Mouse (Mus musculus) T-helper 17 cell (primary cell): ENCODE results near the gene Os9.
"Not testable (repeated sequence)": the region's sequence is repeated elsewhere in the genome, so short reads cannot be mapped to it uniquely, and the experiment has no call there.

Experiments used
- in situ Hi-C, 2 experiments: fragments of 300-600 bp; cut with MboI, MseI; formaldehyde crosslinking; loops; 1 replicate in 1 of 2; 2 replicates in 1 of 2; pipeline ENCODE4 v1.15.1; 2025; ENCODE audit warnings: high pct_unique_total_duplicates in 2 of 2

Gene Os9

GRCm38 (mm10) chr10:127121066-127121477, at the start of gene Os9:
Gene Os9, minus strand, starts transcription at chr10:127121131.
- in situ Hi-C loops, result loop anchor here in 1 of 2 experiments (5.0 kb wide), 1 partner anchor 46 kb away; the partner anchor contains the start of gene B4galnt1

DNA sequence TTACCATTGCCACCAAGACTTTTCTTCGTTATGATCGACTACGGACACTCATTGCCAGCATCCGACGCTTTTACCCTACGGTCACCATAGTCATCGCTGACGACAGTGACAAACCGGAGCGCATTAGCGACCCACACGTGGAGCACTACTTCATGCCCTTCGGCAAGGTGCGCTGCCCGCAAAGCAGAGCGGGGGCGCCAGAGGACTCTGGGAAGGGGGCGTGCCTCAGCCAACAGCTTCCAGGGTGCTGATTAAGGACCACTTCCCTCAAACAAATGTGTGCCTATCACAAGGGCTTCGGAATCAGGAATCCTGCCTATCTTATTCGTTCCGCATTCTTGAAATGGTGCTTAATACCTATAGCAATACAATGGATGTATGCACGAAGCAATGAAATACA, 49.1 kb upstream of the Os9 start:
- in situ Hi-C loops, result loop anchor here in 1 of 2 experiments (5.0 kb wide), 1 partner anchor 93 kb away; the partner anchor contains the start of gene Agap2

DNA sequence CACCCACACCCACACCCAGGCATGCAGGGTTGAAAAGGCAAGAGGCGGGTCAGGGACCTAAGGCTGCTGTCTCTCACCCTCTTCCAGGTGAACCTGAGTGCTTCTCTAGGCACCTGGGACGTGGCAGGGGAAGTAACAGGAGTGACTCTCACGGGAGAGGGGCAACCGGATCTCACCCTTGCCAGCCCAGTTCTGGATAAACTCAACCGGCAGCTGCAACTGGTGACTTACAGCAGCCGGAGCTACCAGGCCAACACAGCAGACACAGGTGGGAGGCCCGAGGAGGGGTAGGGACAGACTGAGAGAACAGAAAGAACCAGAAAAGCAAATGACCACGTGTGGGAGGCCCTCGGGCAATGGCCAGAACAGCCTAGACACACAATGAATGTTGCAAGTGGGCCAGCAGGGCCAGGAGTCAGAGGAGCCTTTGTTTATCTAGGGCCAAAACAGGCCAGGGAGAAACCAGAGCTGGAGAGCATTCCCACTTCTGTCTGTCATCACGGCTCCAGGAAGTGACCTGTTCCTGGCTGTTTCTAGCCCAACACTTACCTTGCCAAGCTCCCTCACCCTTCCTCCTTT, 46.8 kb upstream of the Os9 start:
- in situ Hi-C loops, result loop anchor here (5.0 kb wide), 2 partner anchors 45 to 55 kb away; partner anchors contain the start of gene Os9 (in 1 of the 2)

DNA sequence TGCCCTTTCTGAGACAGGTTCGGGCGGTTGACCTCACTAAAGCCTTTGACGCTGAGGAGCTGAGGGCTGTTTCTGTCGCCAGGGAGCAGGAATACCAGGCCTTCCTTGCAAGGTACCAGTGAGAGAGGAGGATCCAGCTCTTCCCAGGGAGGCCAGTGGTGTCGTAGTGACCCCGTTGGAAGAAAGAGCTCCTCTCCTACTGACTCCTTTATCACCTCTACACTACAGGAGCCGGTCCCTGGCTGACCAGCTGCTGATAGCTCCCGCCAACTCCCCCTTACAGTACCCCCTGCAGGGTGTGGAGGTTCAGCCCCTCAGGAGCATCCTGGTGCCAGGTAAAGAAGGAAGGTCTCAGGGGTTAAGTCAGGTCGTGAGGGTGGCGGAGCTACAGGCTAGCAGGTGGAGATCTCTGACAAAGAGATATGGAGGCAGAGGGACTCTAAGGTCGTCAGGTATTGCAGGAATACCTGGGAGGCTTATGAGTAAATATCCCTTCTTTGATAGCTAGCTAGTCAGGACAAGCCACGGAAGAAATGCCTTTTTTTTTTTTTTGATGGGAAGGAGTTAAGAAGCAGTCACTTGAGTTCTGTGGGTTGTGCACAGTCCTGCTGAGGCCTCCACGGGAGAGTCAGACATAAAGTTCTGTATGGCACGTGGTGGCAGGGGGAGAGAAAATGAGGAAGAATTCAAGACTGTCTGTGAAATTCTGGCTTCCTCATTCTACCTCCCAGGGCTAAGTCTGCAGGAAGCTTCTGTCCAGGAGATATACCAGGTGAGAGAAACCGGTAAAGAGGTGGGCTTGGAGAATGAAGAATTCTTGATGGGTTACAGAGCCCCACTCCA, 46.1 kb upstream of the Os9 start:
- in situ Hi-C loops, result loop anchor here (5.0 kb wide), 2 partner anchors 45 to 55 kb away; partner anchors contain the start of gene Os9 (in 1 of the 2)

DNA sequence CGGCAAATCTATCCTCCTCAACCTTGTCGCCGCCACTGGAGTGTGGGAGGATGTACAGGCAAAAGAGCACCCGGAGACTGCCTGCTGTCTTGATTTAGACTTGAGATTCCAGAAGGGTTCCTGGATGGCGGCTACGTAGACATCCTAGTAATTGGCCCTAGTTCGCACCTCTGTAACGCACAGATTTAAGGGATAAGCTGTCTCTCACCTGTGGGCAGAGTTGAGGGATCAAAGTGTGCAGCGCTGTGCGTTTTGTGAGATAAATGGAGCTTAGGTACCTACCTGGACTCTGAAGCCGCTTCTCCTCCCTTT, 45.4 kb upstream of the Os9 start:
- in situ Hi-C loops, result loop anchor here (5.0 kb wide), 2 partner anchors 44 to 54 kb away; partner anchors contain the start of gene Os9 (in 1 of the 2)

GRCm38 (mm10) chr10:127165654-127166403, 44.9 kb upstream of the Os9 start:
- in situ Hi-C loops, result loop anchor here (5.0 kb wide), 2 partner anchors 44 to 54 kb away; partner anchors contain the start of gene Os9 (in 1 of the 2)

- in situ Hi-C loops, result loop anchor here (5.0 kb wide), 2 partner anchors 43 to 53 kb away; partner anchors contain the start of gene Os9 (in 1 of the 2)
Observed at GRCm38 (mm10) chr10:127165354-127165653, 44.4 kb upstream of the Os9 start.

- in situ Hi-C loops, result loop anchor here (5.0 kb wide), 2 partner anchors 42 to 52 kb away; partner anchors contain the start of gene Os9 (in 1 of the 2)
Observed at GRCm38 (mm10) chr10:127164631-127165353, 43.9 kb upstream of the Os9 start, which contains the start of gene B4galnt1. Gene B4galnt1, plus strand, starts transcription at chr10:127165225.

- in situ Hi-C loops, result no loop called here
Observed at GRCm38 (mm10) chr10:127164190-127164589, 43.3 kb upstream of the Os9 start.

GRCm38 (mm10) chr10:127162771-127163261, 41.9 kb upstream of the Os9 start:
- in situ Hi-C loops, result not testable (repeated sequence)

DNA sequence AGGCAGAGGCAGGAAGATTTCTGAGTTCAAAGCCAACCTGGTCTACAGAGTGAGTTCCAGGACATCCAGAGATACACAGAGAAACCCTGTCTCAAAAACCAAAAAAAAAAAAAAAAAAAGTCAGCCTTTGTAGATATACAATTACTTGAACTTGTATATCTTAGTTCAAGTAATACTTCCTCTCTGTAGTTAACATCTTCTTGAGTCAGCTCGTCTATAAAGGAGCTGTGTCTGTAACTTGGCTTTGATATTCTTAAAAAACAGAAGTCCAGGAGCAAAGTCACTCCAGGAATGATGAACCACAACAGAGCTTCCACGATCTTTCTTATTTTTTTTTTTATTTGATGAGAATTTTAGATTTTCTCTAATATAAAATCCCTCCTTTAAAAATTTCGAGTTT, 39.8 kb upstream of the Os9 start:
- in situ Hi-C loops, result no loop called here

- in situ Hi-C loops, result no loop called here
Observed at GRCm38 (mm10) chr10:127160081-127160480, 39.1 kb upstream of the Os9 start.

DNA sequence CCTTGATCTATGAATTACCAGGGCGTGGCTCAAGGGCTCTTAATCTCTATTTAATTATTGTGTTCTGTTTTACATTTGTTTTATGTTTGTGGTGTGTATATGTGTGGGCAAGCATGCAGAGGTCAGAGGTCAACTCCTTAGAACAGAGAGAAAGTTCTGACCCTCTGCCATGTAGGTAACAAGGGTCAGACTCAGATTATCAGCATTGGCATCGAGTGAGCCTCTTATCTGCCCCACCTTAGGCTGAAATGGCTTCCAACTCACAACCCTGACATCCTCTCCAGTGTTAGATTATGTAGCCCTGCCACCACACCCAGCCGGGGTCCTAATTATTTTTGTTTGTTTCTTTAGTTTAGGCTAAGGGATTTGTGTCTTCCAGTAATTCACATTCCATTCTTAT, 37.5 kb upstream of the Os9 start:
- in situ Hi-C loops, result no loop called here

- in situ Hi-C loops, result no loop called here
Observed at GRCm38 (mm10) chr10:127156511-127156910, 35.6 kb upstream of the Os9 start.

DNA sequence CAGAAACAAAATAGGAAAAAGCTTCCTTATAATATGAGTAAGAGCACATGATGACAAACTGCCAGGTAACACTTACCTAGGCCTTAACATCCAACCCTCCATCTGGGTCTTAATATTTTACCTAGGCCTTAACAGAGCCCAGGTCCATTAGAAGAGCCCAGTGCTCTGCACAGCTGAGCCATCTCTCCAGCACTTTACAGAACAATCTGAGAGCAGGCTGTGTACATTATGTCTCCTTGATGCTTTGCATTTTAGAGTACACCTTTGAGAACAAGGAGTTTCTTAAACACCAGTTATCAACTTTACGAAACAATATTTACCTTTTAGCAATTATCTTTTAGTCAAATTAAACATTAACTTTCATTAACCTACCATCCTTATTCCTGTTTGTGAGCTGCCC, 35.2 kb upstream of the Os9 start:
- in situ Hi-C loops, result no loop called here

DNA sequence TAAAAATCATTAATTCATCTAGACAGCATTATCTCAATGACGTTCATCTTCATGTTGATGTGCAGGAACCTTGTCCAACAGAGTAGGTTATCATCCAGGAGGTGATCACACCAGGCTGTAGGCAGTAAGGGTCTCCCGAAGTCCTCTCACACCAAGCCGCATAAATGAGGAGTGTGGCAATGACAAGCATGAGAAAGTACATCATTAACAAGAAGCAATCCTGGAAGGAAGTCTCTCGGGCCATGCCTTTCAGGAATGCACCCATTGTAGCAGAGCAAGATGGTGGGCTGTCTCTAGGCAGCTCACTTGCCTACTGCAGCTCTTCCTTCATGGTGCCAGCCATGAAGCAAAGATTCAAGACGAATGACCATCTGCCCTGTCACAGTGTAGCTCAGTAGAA, 33.7 kb upstream of the Os9 start:
- in situ Hi-C loops, result no loop called here

DNA sequence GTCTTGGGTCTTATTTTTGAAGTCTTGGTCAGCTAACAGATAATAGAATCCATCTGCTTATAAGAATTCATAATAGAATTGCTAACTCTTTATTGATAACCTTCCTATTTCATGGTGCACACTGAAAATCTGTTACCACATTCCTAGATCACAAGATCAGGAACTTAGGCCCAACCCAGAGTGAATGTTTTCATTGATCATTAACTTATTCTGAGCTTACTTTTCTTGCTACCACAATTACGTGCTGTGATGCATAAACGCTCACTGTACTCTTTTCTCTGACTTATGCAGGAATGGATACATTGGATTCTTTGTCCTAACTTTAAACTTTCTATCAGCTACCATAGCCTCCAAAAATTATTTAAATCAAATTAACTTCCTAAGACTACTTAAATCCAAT, 33.3 kb upstream of the Os9 start:
- in situ Hi-C loops, result no loop called here

DNA sequence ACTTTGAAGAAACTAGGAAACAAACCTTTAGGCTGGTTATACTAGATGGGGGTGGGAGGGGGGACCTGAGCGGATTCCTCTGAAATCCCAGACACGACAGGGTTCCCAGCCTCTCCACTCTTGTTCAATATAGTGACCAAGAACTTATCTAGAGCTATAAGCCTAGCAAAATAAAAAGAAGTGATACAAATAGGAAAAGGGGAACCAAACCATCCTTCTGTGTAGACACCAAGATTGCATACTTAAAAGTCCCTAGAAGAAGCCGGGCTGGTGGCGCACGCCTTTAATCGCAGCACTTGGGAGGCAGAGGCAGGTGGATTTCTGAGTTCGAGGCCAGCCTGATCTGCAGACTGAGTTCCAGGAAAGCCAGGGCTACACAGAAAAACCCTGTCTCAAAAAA, 32.4 kb upstream of the Os9 start:
- in situ Hi-C loops, result no loop called here

GRCm38 (mm10) chr10:127152556-127152955, 31.6 kb upstream of the Os9 start:
- in situ Hi-C loops, result not testable (repeated sequence)

DNA sequence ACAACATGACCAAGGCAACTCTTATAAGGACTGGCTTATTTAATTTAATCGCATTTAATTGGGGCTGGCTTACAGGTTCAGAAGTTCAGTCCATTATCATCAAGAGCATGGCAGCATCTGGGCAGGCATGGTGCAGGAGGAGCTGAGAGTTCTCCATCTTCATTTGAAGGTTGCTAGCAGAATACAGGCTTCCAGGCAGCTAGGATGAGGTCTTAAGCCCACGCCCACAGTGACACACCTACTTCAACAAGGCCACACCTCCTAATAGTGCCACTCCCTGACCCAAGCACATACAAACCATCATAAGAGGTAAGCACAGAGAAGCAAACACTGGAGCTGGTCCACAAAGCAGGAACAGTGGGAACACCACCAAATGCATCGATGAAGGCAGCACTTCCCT, 30.3 kb upstream of the Os9 start:
- in situ Hi-C loops, result not testable (repeated sequence)

DNA sequence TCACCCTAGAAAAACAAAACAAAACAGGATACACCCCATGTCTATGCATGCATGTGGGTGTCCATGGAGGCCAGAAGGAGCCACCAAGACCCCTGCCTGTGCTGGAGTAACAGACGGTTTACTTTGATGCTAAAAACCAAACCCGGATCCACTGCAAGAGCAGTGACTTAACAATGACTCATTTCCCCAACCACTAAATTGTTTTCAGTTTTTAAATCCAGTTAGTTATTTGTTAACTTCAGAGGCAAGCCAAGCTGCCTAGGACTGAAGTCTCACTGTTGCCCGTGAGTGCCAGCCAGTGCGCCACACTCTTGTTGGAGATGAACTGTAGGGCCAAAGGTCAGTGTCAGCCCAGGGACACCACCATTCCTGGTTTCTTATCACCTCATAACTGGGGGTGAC, 29.5 kb upstream of the Os9 start:
- in situ Hi-C loops, result no loop called here
